Mouse (Mus musculus): ENCODE results near the gene Krt79.

DNA sequence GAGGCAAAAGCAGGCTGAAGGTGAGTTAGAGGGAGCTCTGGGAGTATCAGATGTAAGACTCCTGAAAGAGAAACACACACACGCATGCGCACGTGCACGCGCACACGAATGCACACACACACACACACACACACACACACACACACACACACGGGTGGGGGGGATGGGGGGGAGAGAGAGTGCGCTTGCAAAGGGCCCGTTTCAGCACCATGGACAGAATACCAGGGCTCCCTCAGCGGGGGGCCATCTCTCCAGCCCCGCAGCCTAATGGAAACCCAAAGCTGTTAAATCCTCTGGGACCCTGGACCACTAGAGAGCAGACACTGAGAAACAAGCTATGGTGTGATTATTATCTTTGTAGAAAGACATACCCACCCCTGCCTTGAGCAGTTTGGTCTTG is 60.3 kb downstream of the Krt79 start:
- no peak for TF ChIP-seq CTCF (IDR thresholded peaks at IDR 0.05; ENCODE audit: borderline replicate concordance, insufficient read depth, low read length)
- no peak for TF ChIP-seq POLR2A (IDR thresholded peaks at IDR 0.05; ENCODE audit: low read depth, low read length)

Data from embryonic fibroblast, embryonic 13.5 days (primary cell).